Mouse (Mus musculus) neutrophil, adult 59 days (primary cell): ENCODE data around the gene Gm10770. TPM values are rescaled to one million over a fixed set of nuclear protein-coding genes. Genes with fewer than 3 reads are reported as not detected.

Experiments used
- total RNA-seq, 2 experiments: library from RNA; stranded (reverse); gene quantifications; 1 replicate in 1 of 2; 2 replicates in 1 of 2; pipeline ENCODE4 v1.2.4; 2023

Gm10770 gene
- total RNA-seq = not detected

GRCm38 (mm10) chr2:150179579-150179978 is at the start of gene Gm10770:
TSS of gene Gm10770 (minus strand) at chr2:150179679.

GRCm38 (mm10) chr2:150217600-150218362 is 38.3 kb upstream of the Gm10770 start, which contains the start of gene Zfp937:
TSS of gene Zfp937 (plus strand) at chr2:150218073.

GRCm38 (mm10) chr2:150181570-150181999 is 2.1 kb upstream of the Gm10770 start, which contains the start of gene Gm14139:
TSS of gene Gm14139 (plus strand) at chr2:150181755.

GRCm38 (mm10) chr2:150136435-150136897 is 43.0 kb downstream of the Gm10770 start, which contains the start of gene Zfp120:
TSS of gene Zfp120 (minus strand) at chr2:150136708.

Other genes starting within 250 kb of the Gm10770 start
- 1 to 10 TPM; 6.5 to 6.9 TPM for gene Zfp120, start 43.0 kb downstream of the Gm10770 start, total RNA-seq
- gene Gm14139, start 2.1 kb upstream of the Gm10770 start, total RNA-seq = not detected
- under 1 TPM; 0.64 to 0.77 TPM for gene Zfp937, start 38.4 kb upstream of the Gm10770 start, total RNA-seq
- 1 to 10 TPM; 2.4 to 4.5 TPM for gene Gm21994, start 75.9 kb upstream of the Gm10770 start, total RNA-seq
- not detected for gene Gm14124, start 77.8 kb upstream of the Gm10770 start, total RNA-seq
- not detected for gene Gm10130, start 144.0 kb upstream of the Gm10770 start, total RNA-seq
- 1 to 10 TPM in 1 of 2 experiments, under 1 TPM in 1; 0.56 to 2.2 TPM for gene 3300002I08Rik, start 183.1 kb upstream of the Gm10770 start, total RNA-seq